Mouse (Mus musculus) duodenum, adult 2 months (tissue): ENCODE measurements around the gene Apobec3. TPM values are rescaled to one million over a fixed set of nuclear protein-coding genes. Genes with fewer than 3 reads are reported as not detected.

ENCODE experiments used
- polyA plus RNA-seq: library from polyadenylated mRNA; depleted of rRNA; stranded (reverse); fragments of >200 nt; gene quantifications from 2 replicates; pipeline ENCODE4 v1.2.3, GENCODE M21; 2012; ENCODE audit warnings: low replicate concordance; rRNA removed

The Apobec3 gene
- polyA plus RNA-seq, result 7.4 and 10.7 TPM in 2 replicates

GRCm38 (mm10) chr15:79891436-79892212, at the start of gene Apobec3:
Gene Apobec3 (plus strand): TSS chr15:79891659.

Other genes starting within 250 kb of the Apobec3 start
- 0.08 and 0.22 TPM in 2 replicates for gene Fam227a, start 232.7 kb upstream of the Apobec3 start, polyA plus RNA-seq
- gene Cby1, start 232.5 kb upstream of the Apobec3 start, polyA plus RNA-seq, result 7.6 and 9.6 TPM in 2 replicates
- 16.2 and 23.5 TPM in 2 replicates for gene Tomm22, start 220.8 kb upstream of the Apobec3 start, polyA plus RNA-seq
- 13.5 and 14.9 TPM in 2 replicates for gene Josd1, start 203.7 kb upstream of the Apobec3 start, polyA plus RNA-seq
- gene Gtpbp1, start 200.8 kb upstream of the Apobec3 start, polyA plus RNA-seq, result 21.2 and 36.3 TPM in 2 replicates
- gene Sun2, start 149.1 kb upstream of the Apobec3 start, polyA plus RNA-seq, result 18.8 and 19.8 TPM in 2 replicates
- 18.0 and 20.8 TPM in 2 replicates for gene Dnal4, start 113.8 kb upstream of the Apobec3 start, polyA plus RNA-seq
- gene Nptxr, start 86.9 kb upstream of the Apobec3 start, polyA plus RNA-seq, result 1.1 and 1.2 TPM in 2 replicates
- gene Npcd, start 57.4 kb upstream of the Apobec3 start, polyA plus RNA-seq, result 0.46 and 2.7 TPM in 2 replicates
- 14.2 and 16.8 TPM in 2 replicates for gene Cbx6, start 57.0 kb upstream of the Apobec3 start, polyA plus RNA-seq
- 14.5 and 21.5 TPM in 2 replicates for gene Cbx7, start 79.5 kb downstream of the Apobec3 start, polyA plus RNA-seq
- 7.5 and 8.5 TPM in 2 replicates for gene Pdgfb, start 123.3 kb downstream of the Apobec3 start, polyA plus RNA-seq
- gene Syngr1, start 199.7 kb downstream of the Apobec3 start, polyA plus RNA-seq, result 18.1 and 34.1 TPM in 2 replicates
- gene Rpl3, start 200.2 kb downstream of the Apobec3 start, polyA plus RNA-seq, result 194 and 479 TPM in 2 replicates
- 28.2 and 31.6 TPM in 2 replicates for gene Tab1, start 241.5 kb downstream of the Apobec3 start, polyA plus RNA-seq